Mouse (Mus musculus): ENCODE data around the gene Gnpat.

DNA sequence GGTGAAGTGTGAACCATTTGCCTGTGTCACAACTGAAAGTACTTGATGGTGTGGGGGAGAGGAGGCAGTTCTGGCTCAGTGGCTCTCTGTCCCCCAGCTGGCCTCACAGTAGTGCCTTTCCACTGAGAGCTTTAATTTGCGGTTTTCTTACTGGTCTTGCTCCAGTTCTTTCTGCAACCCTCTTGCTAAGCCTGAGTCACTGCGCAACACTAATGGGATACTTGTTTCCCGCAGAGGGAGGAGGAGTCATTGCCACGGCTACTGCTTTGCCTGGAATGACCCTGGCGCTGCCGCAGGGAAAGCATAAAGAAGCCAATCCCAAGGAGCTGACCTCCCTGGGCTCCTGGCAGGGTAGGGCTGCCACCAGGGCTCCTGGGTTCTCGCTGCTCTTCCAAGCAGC is 36.2 kb upstream of the Gnpat start:
- no peak for TF ChIP-seq CTCF (conservative IDR thresholded peaks at IDR 0.05; ENCODE audit: low read length)
- TF ChIP-seq NANOG (IDR thresholded peaks at IDR 0.05; ENCODE audit: borderline replicate concordance, low read length) = no peak
- no peak for TF ChIP-seq POU5F1 (IDR thresholded peaks at IDR 0.05; ENCODE audit: borderline replicate concordance, low read length)
